Mouse (Mus musculus) urinary bladder, adult 2 months (tissue): Measurements from ENCODE around the gene Ssna1. TPM values are rescaled to one million over a fixed set of nuclear protein-coding genes. Genes with fewer than 3 reads are reported as not detected.
A peak's percentile ranks its signal among the peaks of the same experiment; 100 is the strongest.

Experiments
- DNase-seq: peaks from one replicate; pipeline ENCODE4 v3.0.0; 2022; ENCODE audit warnings: low spot score
- polyA plus RNA-seq: library from polyadenylated mRNA; depleted of rRNA; stranded (reverse); fragments of >200 nt; gene quantifications from 2 replicates; pipeline ENCODE4 v1.2.3, GENCODE M21; 2012; rRNA removed

Ssna1 gene
- polyA plus RNA-seq, 1 experiment: 84.8 TPM

DNA sequence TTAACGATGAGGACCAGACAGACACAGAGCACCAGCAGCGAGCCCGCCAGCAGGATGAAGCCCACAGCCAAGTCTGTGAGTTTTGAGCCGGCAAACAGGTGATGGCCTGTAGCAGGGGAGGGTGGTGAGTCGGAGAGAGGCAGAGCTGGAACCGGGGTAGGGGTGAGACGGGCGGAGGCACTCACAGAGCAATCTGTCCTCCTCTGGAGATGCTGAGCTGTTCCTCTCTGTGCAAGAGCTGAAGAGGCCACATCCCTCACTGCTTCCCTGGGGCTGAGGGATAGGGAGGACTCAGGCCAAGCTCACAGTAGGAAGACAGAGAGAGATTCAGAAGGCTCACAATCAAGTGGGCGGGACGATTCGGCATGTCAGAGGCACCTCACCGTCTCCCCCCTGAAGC, 41.2 kb downstream of the Ssna1 start:
- DNase-seq: no peak

DNA sequence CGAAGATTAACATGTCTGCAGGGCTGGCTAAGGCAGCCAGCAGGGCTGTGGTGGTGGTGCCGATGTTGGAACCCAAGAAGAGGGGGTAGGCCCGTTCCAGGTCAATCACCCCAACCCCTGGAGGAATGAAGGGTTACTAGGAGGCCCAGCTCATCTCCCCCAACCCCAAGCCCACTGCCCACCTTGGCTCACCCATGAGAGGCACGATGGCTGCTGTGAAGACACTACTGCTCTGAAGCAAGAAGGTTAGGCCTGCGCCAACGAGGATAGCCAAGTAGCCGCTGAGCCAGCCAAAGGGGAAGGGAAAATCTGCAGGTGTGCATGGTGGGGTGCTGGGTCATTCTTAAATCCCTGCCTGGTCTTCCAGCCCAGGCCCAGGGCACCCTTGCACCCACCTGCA, 41.7 kb downstream of the Ssna1 start:
- DNase-seq: no peak

DNA sequence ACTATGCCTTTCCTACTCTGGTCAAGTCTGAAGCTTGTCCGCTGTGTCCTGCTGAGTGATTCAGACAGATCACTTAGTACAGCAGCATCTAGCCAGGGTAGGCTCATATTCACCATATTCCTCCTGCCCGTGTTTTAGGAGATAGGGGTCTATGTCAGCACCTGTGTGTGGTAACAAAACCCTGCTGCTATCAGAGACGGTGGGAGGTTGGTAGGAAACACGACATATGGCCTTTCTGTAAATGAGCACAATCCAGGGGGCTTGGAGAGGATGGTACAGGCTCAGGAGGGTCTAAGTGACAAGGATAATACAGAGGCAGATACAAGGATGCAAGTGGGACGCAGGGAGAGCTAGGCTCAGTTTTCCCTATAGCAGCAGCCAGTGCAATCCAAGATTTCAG, 42.7 kb downstream of the Ssna1 start:
- DNase-seq: no peak

DNA sequence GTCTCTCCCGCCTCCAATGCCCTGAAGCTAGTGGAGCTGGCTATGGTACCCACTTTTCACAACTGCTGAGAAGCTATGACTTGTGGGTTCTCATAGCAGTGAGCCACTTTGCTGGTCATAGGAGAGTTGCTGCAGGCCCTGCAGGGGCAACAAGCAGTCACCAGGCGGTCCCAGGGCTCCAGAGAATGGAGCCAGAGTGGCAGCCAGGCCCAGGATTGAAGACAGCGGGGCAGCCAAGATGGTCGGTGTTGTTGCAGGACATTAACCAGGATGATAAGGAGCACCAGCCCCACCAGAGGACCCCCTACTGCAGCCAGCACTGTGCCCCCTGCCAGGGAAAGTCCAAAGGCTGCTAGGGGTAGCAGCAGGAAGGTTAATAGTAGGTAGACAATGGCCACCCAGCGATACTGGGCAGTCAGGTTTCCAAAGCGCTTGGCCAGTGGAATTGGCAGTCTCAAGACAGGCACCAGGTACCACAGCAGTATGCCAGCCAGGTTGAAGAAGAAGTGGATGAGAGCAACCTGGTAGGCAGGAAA, 43.2 kb downstream of the Ssna1 start:
- no peak for DNase-seq

DNA sequence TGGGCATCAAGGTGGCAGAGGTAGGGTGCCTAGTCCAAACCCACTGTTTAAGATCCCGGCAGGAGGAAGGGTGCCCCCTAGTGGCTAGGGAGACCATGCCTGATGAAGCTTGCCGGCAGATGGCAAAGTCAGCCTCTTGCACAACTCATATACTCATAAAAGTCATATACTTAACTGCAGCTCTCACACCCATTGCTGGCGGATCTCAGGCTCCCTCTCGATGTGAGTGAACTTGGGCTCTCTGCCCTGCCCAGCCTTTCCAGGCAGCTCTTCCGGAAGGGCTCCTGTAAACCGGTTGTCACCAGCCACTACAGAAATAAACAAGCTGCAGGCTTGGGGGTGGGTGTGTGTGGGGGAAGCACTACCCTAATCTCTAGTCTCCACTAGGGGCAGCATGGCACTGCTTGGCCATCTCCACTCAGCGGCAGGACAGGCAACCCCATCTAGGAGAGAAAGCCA, 43.8 kb downstream of the Ssna1 start:
- peak; percentile 74 for DNase-seq

DNA sequence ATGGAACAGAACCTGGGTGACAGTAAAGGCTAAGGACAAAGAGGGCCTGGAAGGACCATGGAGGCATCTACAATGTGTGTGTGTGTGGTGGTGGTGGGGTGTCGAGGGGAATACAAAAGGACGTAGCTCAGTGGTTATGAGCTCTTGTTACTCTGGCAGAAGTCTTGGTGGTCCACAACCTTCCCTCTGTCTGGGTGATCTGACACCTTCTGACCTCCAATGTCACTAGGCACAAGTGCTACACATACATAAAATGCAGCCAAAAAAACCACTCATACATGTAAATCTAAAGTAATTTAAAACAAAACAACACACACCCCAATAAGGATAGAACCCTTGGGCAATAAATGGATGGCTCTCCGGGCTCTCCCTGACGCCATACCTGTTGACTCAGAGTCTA, 44.8 kb downstream of the Ssna1 start:
- no peak for DNase-seq

DNA sequence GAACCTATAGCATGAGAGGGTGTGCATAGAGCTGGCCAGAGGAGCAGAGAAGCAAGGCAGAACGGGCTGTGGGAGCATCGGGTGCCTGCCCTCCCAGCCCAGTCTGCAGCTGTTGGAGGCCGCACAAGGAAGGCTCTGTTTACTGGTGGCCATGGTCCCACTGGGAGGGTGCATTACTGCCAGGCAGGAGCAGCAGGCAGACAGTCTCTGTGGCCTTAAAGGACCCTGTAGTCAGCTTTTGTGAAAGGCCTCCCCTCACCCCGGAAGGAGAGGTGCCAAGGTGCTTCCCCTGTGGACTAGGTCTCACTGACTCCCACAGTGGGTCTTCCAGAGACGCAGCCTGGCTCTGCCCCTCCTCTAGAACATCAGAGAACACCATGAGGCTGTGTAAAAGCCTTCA, 45.4 kb downstream of the Ssna1 start:
- no peak for DNase-seq

DNA sequence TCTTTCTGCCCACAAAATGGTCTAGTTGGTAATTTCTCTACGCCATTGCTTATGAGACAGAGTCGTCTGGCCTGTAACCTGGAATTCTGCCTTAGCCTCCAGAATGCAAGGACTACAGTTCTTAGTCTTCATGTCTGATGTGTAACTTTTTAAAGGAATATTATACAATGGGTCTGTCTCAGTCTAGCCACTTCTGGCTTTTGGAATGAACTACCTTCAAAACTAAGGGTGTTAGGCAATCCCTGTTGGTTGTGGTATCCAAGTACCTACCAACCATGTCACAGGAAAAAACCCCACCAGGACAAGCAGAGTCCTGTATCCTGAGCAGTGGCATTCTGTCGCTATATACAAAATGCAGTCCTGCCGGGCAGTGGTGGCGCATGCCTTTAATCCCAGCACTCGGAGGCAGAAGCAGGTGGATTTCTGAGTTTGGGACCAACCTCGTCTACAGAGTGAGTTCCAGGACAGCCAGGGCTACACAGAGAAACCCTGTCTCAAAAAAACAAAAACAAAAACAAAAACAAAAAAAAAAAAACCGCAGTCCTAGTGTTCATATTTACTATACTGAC, 46.3 kb downstream of the Ssna1 start:
- no peak for DNase-seq

DNA sequence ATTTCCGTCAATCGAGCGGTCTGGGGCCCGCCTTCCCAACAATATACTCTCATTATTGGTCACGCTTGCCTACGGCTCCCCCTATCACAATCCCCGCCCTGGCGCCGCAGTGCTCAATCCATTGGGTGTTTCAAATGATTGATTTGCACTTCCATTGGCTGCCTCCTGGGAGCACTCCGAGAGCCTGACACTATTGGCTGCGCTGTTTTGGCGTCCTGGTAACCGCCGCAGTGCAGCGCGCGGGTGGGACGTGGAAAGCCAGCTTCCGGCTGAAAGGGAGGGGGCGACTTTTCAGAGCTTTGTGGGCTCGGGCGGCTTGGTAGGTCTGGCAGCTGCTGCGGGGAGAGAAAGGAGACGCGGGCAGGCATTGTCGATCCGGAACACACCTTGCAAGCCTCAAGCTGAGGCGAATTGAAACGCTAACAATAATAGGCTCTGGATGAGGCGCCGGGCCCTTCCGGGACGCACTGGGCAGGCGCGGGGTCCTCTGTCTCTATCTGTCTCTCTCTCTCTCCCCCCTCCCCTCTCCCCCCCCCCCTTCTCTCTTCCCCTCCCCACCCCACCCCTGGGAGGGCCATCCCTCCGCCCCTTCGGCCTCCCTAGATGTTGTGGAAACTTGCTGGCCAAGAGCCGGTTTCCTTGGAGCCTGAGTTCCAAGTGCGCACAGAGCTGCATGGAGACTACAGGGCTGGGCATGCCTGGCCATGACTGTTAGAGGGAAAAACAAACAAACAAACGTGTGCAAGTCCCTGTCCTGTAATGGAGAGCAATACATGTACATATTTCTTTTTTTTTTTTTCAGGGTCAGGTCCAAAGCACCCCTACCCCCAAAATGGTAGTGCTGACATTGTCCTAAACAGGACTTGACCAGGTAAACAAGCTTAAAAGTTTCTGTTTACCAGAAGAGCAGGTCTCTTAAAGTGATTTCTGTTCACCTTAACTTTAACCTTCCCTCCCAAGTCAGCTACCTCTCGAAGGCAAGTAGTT, 47.2 kb downstream of the Ssna1 start:
- DNase-seq: peak; percentile 89

DNA sequence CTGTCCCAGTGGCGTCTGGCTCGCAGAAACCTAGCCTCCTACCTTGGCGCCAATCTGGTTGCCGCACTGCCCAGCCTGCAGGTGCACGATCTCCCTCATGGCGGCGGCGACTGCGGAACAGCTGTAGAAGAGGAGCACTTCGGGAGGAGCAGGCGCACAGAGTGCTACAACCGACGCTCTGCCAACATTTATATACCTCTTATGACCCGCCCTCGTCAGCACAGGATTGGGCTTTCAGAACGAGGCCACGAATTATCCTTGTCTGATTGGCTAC, 47.8 kb downstream of the Ssna1 start, which contains the start of gene Tubb4b:
Tubb4b (minus strand) TSS at position 211 of the 274 bp plus-strand sequence.
- no peak for DNase-seq

DNA sequence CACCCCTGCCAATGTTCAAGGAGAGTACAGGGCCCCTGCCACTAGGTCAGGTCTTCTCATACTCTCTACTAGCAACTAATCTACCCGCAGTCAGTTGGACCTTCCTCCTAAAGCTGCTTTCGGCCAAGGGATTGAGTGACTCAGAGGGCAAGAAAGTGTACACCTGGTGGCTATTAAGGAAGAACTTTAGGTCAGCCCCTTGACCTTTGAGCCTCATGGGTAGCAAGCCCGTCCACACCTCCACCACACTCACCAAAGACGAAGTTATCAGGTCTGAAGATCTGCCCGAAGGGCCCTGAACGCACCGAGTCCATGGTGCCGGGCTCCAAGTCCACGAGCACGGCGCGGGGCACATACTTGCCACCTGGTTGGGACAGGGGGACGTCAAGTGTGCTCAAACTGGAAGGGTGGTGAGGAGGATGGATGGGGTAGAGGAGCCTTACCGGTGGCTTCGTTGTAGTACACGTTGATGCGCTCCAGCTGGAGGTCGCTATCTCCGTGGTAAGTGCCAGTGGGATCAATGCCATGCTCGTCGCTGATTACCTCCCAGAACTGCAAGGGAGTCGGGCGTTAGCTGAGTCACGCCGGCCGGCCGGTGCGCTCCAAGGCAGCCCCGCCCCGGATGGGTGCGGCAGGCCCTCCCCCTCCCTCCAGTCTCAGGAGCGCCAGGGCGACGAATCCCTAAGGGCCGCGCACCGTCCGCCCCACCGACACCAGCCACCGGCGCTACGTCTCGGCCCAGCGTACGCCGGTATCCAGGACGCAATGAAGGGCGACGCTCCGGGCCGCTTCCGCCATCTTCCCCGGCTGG, 48.4 kb downstream of the Ssna1 start:
- DNase-seq: peak; percentile 87

DNA sequence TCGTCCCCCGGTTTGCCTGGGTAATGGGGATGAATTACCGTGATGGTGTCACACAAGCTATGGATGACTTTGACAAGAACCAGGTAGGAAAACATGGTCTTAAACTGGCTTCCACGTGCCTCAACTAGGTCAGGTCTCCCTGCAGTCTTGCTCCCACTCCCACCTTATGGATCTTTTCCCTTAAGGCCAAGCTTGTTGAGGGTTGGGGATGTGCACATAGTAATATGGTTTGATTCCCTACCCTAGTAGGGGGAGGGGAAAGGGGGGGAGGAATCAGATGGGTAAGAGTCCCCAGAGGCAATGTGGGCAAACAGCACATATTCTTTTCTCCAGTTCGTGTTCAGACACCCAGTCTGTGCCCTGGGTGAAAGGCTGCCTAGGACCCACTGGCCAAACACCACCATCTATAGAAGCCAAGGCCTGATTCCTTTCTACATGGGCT, 50.9 kb downstream of the Ssna1 start:
- DNase-seq: no peak

Other genes starting within 250 kb of the Ssna1 start
- gene Nsmf, start 218.1 kb downstream of the Ssna1 start, polyA plus RNA-seq: 87.4 and 114 TPM in 2 replicates
- 0.03 and 0.07 TPM in 2 replicates for gene Entpd8, start 192.1 kb downstream of the Ssna1 start, polyA plus RNA-seq
- 0.13 and 0.18 TPM in 2 replicates for gene Noxa1, start 177.3 kb downstream of the Ssna1 start, polyA plus RNA-seq
- 50.1 and 60.0 TPM in 2 replicates for gene Nrarp, start 91.7 kb downstream of the Ssna1 start, polyA plus RNA-seq
- 22.6 and 25.3 TPM in 2 replicates for gene Tor4a, start 75.6 kb downstream of the Ssna1 start, polyA plus RNA-seq
- 55.4 and 60.6 TPM in 2 replicates for gene Nelfb, start 60.9 kb downstream of the Ssna1 start, polyA plus RNA-seq
- gene Stpg3, start 57.8 kb downstream of the Ssna1 start, polyA plus RNA-seq: not detected in 2 replicates
- gene Fam166a, start 53.7 kb downstream of the Ssna1 start, polyA plus RNA-seq: 0.08 and 0.10 TPM in 2 replicates
- gene Tubb4b, start 47.7 kb downstream of the Ssna1 start, polyA plus RNA-seq: 510 and 610 TPM in 2 replicates
- gene Slc34a3, start 38.1 kb downstream of the Ssna1 start, polyA plus RNA-seq: 0.03 TPM in 1 of 2 replicates, not detected in the other
- 0.13 and 0.19 TPM in 2 replicates for gene Rnf224, start 35.7 kb downstream of the Ssna1 start, polyA plus RNA-seq
- gene Rnf208, start 30.2 kb downstream of the Ssna1 start, polyA plus RNA-seq: 12.9 and 14.1 TPM in 2 replicates
- 2.0 and 2.5 TPM in 2 replicates for gene Cysrt1, start 30.0 kb downstream of the Ssna1 start, polyA plus RNA-seq
- 21.0 and 23.8 TPM in 2 replicates for gene AL732309.1, start 25.6 kb downstream of the Ssna1 start, polyA plus RNA-seq
- 30.7 and 34.2 TPM in 2 replicates for gene Tmem203, start 17.0 kb downstream of the Ssna1 start, polyA plus RNA-seq
- 8.0 and 13.6 TPM in 2 replicates for gene Tprn, start 9.8 kb downstream of the Ssna1 start, polyA plus RNA-seq
- gene Anapc2, start within 50 bp of the Ssna1 start, polyA plus RNA-seq: 84.5 and 88.3 TPM in 2 replicates
- gene Tmem210, start 15.7 kb upstream of the Ssna1 start, polyA plus RNA-seq: not detected in 2 replicates
- gene Lrrc26, start 17.5 kb upstream of the Ssna1 start, polyA plus RNA-seq: 7.0 and 8.2 TPM in 2 replicates
- gene Grin1, start 46.7 kb upstream of the Ssna1 start, polyA plus RNA-seq: 1.1 TPM in 2 replicates
- gene Man1b1, start 59.9 kb upstream of the Ssna1 start, polyA plus RNA-seq: 15.2 and 22.8 TPM in 2 replicates
- 36.0 and 37.3 TPM in 2 replicates for gene Dpp7, start 83.9 kb upstream of the Ssna1 start, polyA plus RNA-seq
- 36.8 and 38.3 TPM in 2 replicates for gene Uap1l1, start 93.2 kb upstream of the Ssna1 start, polyA plus RNA-seq
- 1.6 and 2.5 TPM in 2 replicates for gene Sapcd2, start 99.9 kb upstream of the Ssna1 start, polyA plus RNA-seq
- gene Entpd2, start 123.4 kb upstream of the Ssna1 start, polyA plus RNA-seq: 104 and 107 TPM in 2 replicates
- 103 and 126 TPM in 2 replicates for gene Npdc1, start 126.9 kb upstream of the Ssna1 start, polyA plus RNA-seq
- 0.19 and 0.29 TPM in 2 replicates for gene Fut7, start 150.8 kb upstream of the Ssna1 start, polyA plus RNA-seq
- 6.3 and 16.4 TPM in 2 replicates for gene Abca2, start 156.3 kb upstream of the Ssna1 start, polyA plus RNA-seq
- gene Clic3, start 184.4 kb upstream of the Ssna1 start, polyA plus RNA-seq: 0.69 and 2.2 TPM in 2 replicates
- 50.8 and 61.1 TPM in 2 replicates for gene Paxx, start 188.7 kb upstream of the Ssna1 start, polyA plus RNA-seq
- 0.38 and 0.74 TPM in 2 replicates for gene Ptgds, start 197.6 kb upstream of the Ssna1 start, polyA plus RNA-seq
- not detected in 2 replicates for gene Lcn12, start 221.5 kb upstream of the Ssna1 start, polyA plus RNA-seq
- gene Fbxw5, start 228.3 kb upstream of the Ssna1 start, polyA plus RNA-seq: 15.1 and 36.1 TPM in 2 replicates
- 2.3 and 2.4 TPM in 2 replicates for gene C8g, start 229.3 kb upstream of the Ssna1 start, polyA plus RNA-seq